10 mouse cellular contexts compared by ENCODE assay signal in genomic region chr16:16928908-16929307, GRCm38 (mm10). TPM values are rescaled to one million over a fixed set of nuclear protein-coding genes. Genes with fewer than 3 reads are reported as not detected.
DNase-seq lines count a peak whose midpoint lies in the region; ATAC-seq and TF ChIP-seq lines count a peak whose summit lies in the region.
"Not testable (repeated sequence)": the region's sequence is repeated elsewhere in the genome, so short reads cannot be mapped to it uniquely, and the experiment has no call there.
"Had no signal": no experiment of that assay in that cellular context is flagged by ENCODE, and none has a peak within 500 bp of the region (broad histone marks: within the 10 kb centered on the region; RNA-seq: fewer than 3 reads in every experiment).

No protein-coding gene starts in this region.

- TF ChIP-seq CTCF in cortical plate, adult 2 months (IDR thresholded peaks at IDR 0.05; ENCODE audit: extremely low read depth, insufficient read depth, low read length); left cerebral cortex, adult 2 months (IDR thresholded peaks at IDR 0.05): not testable (repeated sequence)

- intact Hi-C loops in left cerebral cortex, adult 2 months (cut with DNase I), result loop anchor here (5.0 kb wide), 1 partner anchor 143 kb away; no protein-coding TSS in a partner anchor

- not testable (repeated sequence) for H3K9ac ChIP-seq in forebrain, embryonic 14.5 days (ENCODE audit: low read length); hindbrain, embryonic 14.5 days; midbrain, embryonic 12.5 days (replicated peaks); neural tube, embryonic 14.5 days (replicated peaks; ENCODE audit: low read depth, low read length)

- H3K27ac ChIP-seq in cortical plate, adult 2 months (ENCODE audit: insufficient read depth, low read length), result peak overlapping the region; percentile 83
- H3K27ac ChIP-seq in forebrain, embryonic 14.5 days (ENCODE audit: low read depth, low read length); hindbrain, embryonic 14.5 days; midbrain, embryonic 12.5 days (replicated peaks); neural tube, embryonic 14.5 days (ENCODE audit: low read depth, low read length): not testable (repeated sequence)
- peak overlapping the region; percentile 88 for H3K27ac ChIP-seq in left cerebral cortex, adult 2 months

- peaks cover 19% of the 10 kb centered on the region for H3K36me3 ChIP-seq in forebrain, embryonic 14.5 days (ENCODE audit: control insufficient read depth, insufficient read depth, low read length)
- H3K36me3 ChIP-seq in hindbrain, embryonic 14.5 days (replicated peaks; ENCODE audit: control insufficient read depth, insufficient read depth), result peaks cover 24% of the 10 kb centered on the region
- H3K36me3 ChIP-seq in midbrain, embryonic 12.5 days, result peaks cover 12% of the 10 kb centered on the region
- not testable (repeated sequence) for H3K36me3 ChIP-seq in neural tube, embryonic 14.5 days (ENCODE audit: control insufficient read depth, insufficient read depth, low read length)

- H3K9me3 ChIP-seq in forebrain, embryonic 14.5 days (replicated peaks; ENCODE audit: control insufficient read depth, low read length); hindbrain, embryonic 14.5 days (ENCODE audit: control insufficient read depth, low read length); midbrain, embryonic 12.5 days; neural tube, embryonic 14.5 days (ENCODE audit: control insufficient read depth, low read length): not testable (repeated sequence)

- not testable (repeated sequence) for H3K4me2 ChIP-seq in forebrain, embryonic 14.5 days (ENCODE audit: low read length); hindbrain, embryonic 14.5 days (replicated peaks); midbrain, embryonic 12.5 days (replicated peaks); neural tube, embryonic 14.5 days (ENCODE audit: low read depth, low read length)

- H3K4me3 ChIP-seq in cortical plate, adult 2 months (ENCODE audit: insufficient read depth, low read length); forebrain, embryonic 14.5 days (ENCODE audit: low read depth, low read length); hindbrain, embryonic 14.5 days (replicated peaks; ENCODE audit: low read length); left cerebral cortex, adult 2 months; midbrain, embryonic 12.5 days; neural tube, embryonic 14.5 days (ENCODE audit: low read depth, low read length): not testable (repeated sequence)

- not testable (repeated sequence) for H3K27me3 ChIP-seq in forebrain, embryonic 14.5 days (replicated peaks; ENCODE audit: control insufficient read depth, insufficient read depth, low read length); hindbrain, embryonic 14.5 days (ENCODE audit: control insufficient read depth, insufficient read depth, low read length); midbrain, embryonic 12.5 days; neural tube, embryonic 14.5 days (ENCODE audit: control insufficient read depth, insufficient read depth, low read length)

- WGBS in forebrain, embryonic 14.5 days, result 58% methylated on average over 3 of the region's 3 CpGs
- WGBS in hindbrain, embryonic 14.5 days, result 95% methylated on average over 2 of the region's 3 CpGs
- 49% methylated on average over 3 of the region's 3 CpGs for WGBS in midbrain, embryonic 12.5 days
- WGBS in neural tube, embryonic 14.5 days, result 73% methylated on average over 3 of the region's 3 CpGs

- TF ChIP-seq POLR2A in cortical plate, adult 2 months (IDR thresholded peaks at IDR 0.05; ENCODE audit: extremely low read depth, insufficient read depth, low read length), result not testable (repeated sequence)

- peak; percentile 9 for DNase-seq in A20 (ENCODE audit: low read depth, low spot score)
- DNase-seq in forebrain, embryonic 14.5 days (ENCODE audit: low spot score), result peak; percentile 61
- DNase-seq in hindbrain, embryonic 14.5 days (ENCODE audit: low spot score); left cerebral cortex, adult 2 months (ENCODE audit: extremely low spot score in 1 of 2, low spot score in 2 of 2): not testable (repeated sequence)

- not testable (repeated sequence) for ATAC-seq in forebrain, embryonic 14.5 days
- peak; percentile 49; the same call in 1 of the 2 replicates for ATAC-seq in hindbrain, embryonic 14.5 days (ENCODE audit: low FRiP score)
- ATAC-seq in midbrain, embryonic 12.5 days (ENCODE audit: low FRiP score, low read depth), result 0 out of 2 replicates have a peak, but pooled peaks have one; percentile 47
- ATAC-seq in neural tube, embryonic 14.5 days (ENCODE audit: low read depth), result peak; percentile 68

- not testable (repeated sequence) for H3K4me1 ChIP-seq in cortical plate, adult 2 months (ENCODE audit: control insufficient read depth, insufficient read depth, low read length); forebrain, embryonic 14.5 days (ENCODE audit: control insufficient read depth, insufficient read depth, low read length); hindbrain, embryonic 14.5 days (replicated peaks; ENCODE audit: control insufficient read depth, insufficient read depth, low read length); midbrain, embryonic 12.5 days; neural tube, embryonic 14.5 days (ENCODE audit: control insufficient read depth, insufficient read depth, low read length)

RNA-seq across cellular contexts. Expression of gene Ppm1f, which starts 32.6 kb away (rescaled TPM):
- 41.7 and 43.9 TPM in 2 replicates for polyA plus RNA-seq in cortical plate, adult 2 months (2012; rRNA removed)
- 12.0 and 14.6 TPM in 2 replicates for polyA plus RNA-seq in forebrain, embryonic 14.5 days (2014; fragmentation: Nextera tagmentation; extraction: Ambion mirVana)
- polyA plus RNA-seq in hindbrain, embryonic 14.5 days (2014; fragmentation: Nextera tagmentation; extraction: Ambion mirVana), result 20.3 and 22.1 TPM in 2 replicates
- 10 to 100 TPM; 47.3 to 57.9 TPM for total RNA-seq in left cerebral cortex, adult 2 months (2021)
- polyA plus RNA-seq in midbrain, embryonic 12.5 days (2016; fragmentation: Nextera tagmentation; extraction: Ambion mirVana), result 33.3 and 33.9 TPM in 2 replicates
- polyA plus RNA-seq in neural tube, embryonic 14.5 days (2014; fragmentation: Nextera tagmentation; extraction: Ambion mirVana), result 16.7 and 24.9 TPM in 2 replicates

RNA-seq across cellular contexts. Expression of gene Mapk1, which starts 54.3 kb away (rescaled TPM):
- 291 and 296 TPM in 2 replicates for polyA plus RNA-seq in cortical plate, adult 2 months (2012; rRNA removed)
- polyA plus RNA-seq in forebrain, embryonic 14.5 days (2014; fragmentation: Nextera tagmentation; extraction: Ambion mirVana), result 217 and 218 TPM in 2 replicates
- 223 and 236 TPM in 2 replicates for polyA plus RNA-seq in hindbrain, embryonic 14.5 days (2014; fragmentation: Nextera tagmentation; extraction: Ambion mirVana)
- 100 to 1,000 TPM; 442 to 445 TPM for total RNA-seq in left cerebral cortex, adult 2 months (2021)
- polyA plus RNA-seq in midbrain, embryonic 12.5 days (2016; fragmentation: Nextera tagmentation; extraction: Ambion mirVana), result 167 TPM in 2 replicates
- polyA plus RNA-seq in neural tube, embryonic 14.5 days (2014; fragmentation: Nextera tagmentation; extraction: Ambion mirVana), result 229 and 233 TPM in 2 replicates

RNA-seq across cellular contexts. Expression of gene Vpreb1, which starts 58.3 kb away (rescaled TPM):
- polyA plus RNA-seq in cortical plate, adult 2 months (2012; rRNA removed), result 0.38 and 0.47 TPM in 2 replicates
- polyA plus RNA-seq in forebrain, embryonic 14.5 days (2014; fragmentation: Nextera tagmentation; extraction: Ambion mirVana), result 2.2 and 2.3 TPM in 2 replicates
- 0.80 TPM in 1 of 2 replicates, not detected in the other for polyA plus RNA-seq in hindbrain, embryonic 14.5 days (2014; fragmentation: Nextera tagmentation; extraction: Ambion mirVana)
- under 1 TPM in 1 of 2 experiments, not detected in 1; 0.63 TPM for total RNA-seq in left cerebral cortex, adult 2 months (2021)
- 0.79 and 1.6 TPM in 2 replicates for polyA plus RNA-seq in midbrain, embryonic 12.5 days (2016; fragmentation: Nextera tagmentation; extraction: Ambion mirVana)
- polyA plus RNA-seq in neural tube, embryonic 14.5 days (2014; fragmentation: Nextera tagmentation; extraction: Ambion mirVana), result 1.4 TPM in 1 of 2 replicates, not detected in the other
- total RNA-seq: heart, adult 8-10 months; layer of hippocampus, adult 18-20 months; left cerebral cortex, postnatal 14 days had no signal

RNA-seq across cellular contexts. Expression of gene Top3b, which starts 58.4 kb away (rescaled TPM):
- polyA plus RNA-seq in cortical plate, adult 2 months (2012; rRNA removed), result 81.7 and 86.5 TPM in 2 replicates
- polyA plus RNA-seq in forebrain, embryonic 14.5 days (2014; fragmentation: Nextera tagmentation; extraction: Ambion mirVana), result 62.9 and 70.0 TPM in 2 replicates
- 63.5 and 77.7 TPM in 2 replicates for polyA plus RNA-seq in hindbrain, embryonic 14.5 days (2014; fragmentation: Nextera tagmentation; extraction: Ambion mirVana)
- total RNA-seq in left cerebral cortex, adult 2 months (2021), result 10 to 100 TPM; 64.0 to 72.0 TPM
- polyA plus RNA-seq in midbrain, embryonic 12.5 days (2016; fragmentation: Nextera tagmentation; extraction: Ambion mirVana), result 70.1 and 74.8 TPM in 2 replicates
- 64.2 and 76.3 TPM in 2 replicates for polyA plus RNA-seq in neural tube, embryonic 14.5 days (2014; fragmentation: Nextera tagmentation; extraction: Ambion mirVana)
